Mouse (Mus musculus) small intestine, adult 2 months (tissue): ENCODE measurements around the gene Ranbp10.

ENCODE experiments used
- CTCF ChIP-seq: fragments of 200-500 bp; IDR thresholded peaks from 2 replicates; pipeline ENCODE4 v1.5.1; 2012; ENCODE audit warnings: low read depth, mild to moderate bottlenecking, control low read depth, inconsistent platforms, low read length, moderate library complexity, mixed read lengths; ENCODE audit not compliant: insufficient replicate concordance, insufficient read length; ENCODE audit errors: extremely low read depth
- POLR2A ChIP-seq: fragments of 200-500 bp; IDR thresholded peaks from 2 replicates; pipeline ENCODE4 v1.6.1; 2012; ENCODE audit warnings: low read depth, mild to moderate bottlenecking, control low read depth, inconsistent platforms, low read length, moderate library complexity

DNA sequence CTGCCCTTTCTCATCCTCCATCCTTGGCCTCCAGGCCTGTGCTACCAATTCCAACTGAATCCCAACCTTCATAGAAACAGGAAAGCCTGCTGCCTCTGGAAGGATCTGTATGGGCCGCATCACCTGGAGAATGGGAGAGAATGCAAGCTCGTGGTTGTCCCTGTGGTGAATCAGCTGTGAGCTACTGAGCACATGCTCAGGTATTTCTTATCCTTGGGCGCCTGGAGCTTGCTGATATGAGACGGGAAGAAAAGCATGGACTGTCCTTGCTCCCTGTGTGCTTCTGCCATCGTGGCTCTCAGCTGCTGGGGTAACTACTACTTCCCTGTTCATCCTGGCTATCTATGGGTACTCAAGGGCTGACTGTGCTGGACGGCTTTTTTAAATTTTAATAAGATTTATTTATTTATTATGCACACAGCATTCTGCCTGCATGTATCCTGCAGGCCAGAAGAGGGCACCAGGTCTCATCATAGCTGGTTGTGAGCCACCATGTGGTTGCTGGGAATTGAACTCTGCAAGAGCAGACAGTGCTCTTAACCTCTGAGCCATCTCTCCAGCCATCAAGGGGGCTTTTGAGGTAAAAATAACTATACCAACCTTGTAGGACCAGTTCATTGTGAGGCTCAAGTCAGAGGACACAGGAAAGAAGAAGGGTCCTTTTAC, 39.3 kb upstream of the Ranbp10 start:
- TF ChIP-seq CTCF, result peak; percentile 25; the same call in 1 of the 2 replicates
- TF ChIP-seq POLR2A, result no peak
